Mouse (Mus musculus) small intestine, adult 2 months (tissue): ENCODE data around the gene Tom1.

Source experiments
- CTCF ChIP-seq: fragments of 200-500 bp; IDR thresholded peaks from 2 replicates; pipeline ENCODE4 v1.5.1; 2012; ENCODE audit warnings: low read depth, mild to moderate bottlenecking, control low read depth, inconsistent platforms, low read length, moderate library complexity, mixed read lengths; ENCODE audit not compliant: insufficient replicate concordance, insufficient read length; ENCODE audit errors: extremely low read depth
- POLR2A ChIP-seq: fragments of 200-500 bp; IDR thresholded peaks from 2 replicates; pipeline ENCODE4 v1.6.1; 2012; ENCODE audit warnings: low read depth, mild to moderate bottlenecking, control low read depth, inconsistent platforms, low read length, moderate library complexity

- TF ChIP-seq CTCF (no peak), POLR2A (no peak)
These were observed 51.0 kb downstream of the Tom1 start for GRCm38 (mm10) chr8:75084382-75085064.
